Mouse (Mus musculus): Measurements from ENCODE around the gene Asic5.

The Asic5 gene

GRCm38 (mm10) chr3:82014148-82014703 is 32.1 kb downstream of the Asic5 start:
- DNase-seq (ENCODE audit: low spot score in 2 of 2) = no peak

GRCm38 (mm10) chr3:82022421-82022920 is 40.4 kb downstream of the Asic5 start:
- DNase-seq (ENCODE audit: low spot score in 2 of 2) = no peak

DNA sequence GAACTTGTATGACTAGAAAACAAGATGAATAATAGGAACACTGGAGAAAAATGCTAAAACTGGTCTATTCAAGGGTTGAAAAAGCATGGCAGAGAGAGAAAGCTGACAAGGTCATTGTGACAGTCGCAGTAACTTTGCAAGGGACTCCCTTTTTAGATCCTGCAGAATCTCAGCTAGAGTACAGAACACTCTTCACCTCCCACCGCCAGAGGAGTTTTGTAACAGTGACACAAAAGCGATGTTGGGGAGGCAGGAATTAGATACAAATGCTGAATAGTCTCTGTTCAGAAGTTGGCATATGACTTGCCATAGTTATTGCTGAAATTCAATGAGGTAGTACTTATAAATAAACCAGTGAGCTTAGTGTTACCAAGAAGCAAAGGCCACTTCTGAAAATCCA is 41.0 kb downstream of the Asic5 start:
- DNase-seq (ENCODE audit: low spot score in 2 of 2) = no peak

DNA sequence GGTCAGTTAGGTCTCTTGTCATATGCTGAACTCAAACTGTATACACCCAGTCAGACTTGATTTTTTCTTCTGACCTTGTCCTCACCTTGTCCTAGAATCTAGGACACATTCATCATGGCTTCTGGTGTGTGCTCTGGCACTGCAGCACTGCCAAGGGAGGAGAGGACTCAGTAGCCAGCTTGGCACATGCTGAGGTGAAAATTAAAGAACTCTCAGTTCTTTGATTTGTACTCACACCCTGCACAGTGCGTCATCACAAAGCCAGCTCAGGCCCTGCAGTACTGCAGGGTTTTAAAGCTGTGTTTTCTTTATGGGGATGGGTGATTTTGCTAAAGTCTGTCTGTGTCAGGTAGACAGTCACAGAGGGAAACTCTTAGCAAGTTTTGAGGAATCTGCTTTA is 45.2 kb downstream of the Asic5 start:
- DNase-seq (ENCODE audit: low spot score in 2 of 2) = no peak

- DNase-seq (ENCODE audit: low spot score in 2 of 2) = peak in 1 of 2 experiments; percentile 32
Measured at GRCm38 (mm10) chr3:82029229-82029628, 47.1 kb downstream of the Asic5 start.

DNA sequence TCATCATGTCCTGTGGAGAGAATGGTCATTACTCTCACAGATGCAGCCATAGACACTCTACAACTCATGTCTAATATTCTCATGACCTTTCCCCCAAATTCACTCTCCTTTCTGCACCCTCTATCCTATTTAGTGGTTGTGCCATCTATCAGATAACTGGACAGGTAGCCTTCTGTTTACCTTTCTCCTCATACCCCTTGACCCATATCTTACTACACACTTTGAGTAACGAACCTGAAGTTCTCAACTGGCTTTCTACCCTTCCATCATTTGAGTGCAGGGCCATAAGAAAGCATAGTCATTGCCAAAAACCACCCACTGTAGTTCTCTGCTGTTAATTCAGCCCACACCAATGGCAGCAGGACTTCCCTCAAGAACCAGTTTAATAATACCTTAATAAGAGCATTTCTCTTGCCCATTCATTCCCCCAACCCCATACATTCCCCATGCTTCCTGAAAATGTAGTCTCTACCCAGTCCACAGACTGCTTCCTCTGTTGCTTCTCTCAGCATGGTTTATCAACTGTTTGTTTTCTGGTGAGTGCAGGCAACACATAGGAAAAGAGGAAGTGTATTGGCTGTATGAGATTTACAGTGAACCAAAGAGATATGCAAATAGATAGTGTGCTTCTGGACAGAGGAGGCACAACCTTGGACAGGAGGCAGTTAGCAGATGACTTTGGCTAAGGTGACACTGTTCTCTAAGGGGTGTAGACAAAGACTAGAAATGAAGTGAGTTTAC is 48.1 kb downstream of the Asic5 start:
- DNase-seq (ENCODE audit: low spot score in 2 of 2) = no peak

- no peak for DNase-seq (ENCODE audit: low spot score in 2 of 2)
Measured at GRCm38 (mm10) chr3:82036262-82037044, 54.4 kb downstream of the Asic5 start.

GRCm38 (mm10) chr3:82043676-82044075 is 61.6 kb downstream of the Asic5 start:
- DNase-seq (ENCODE audit: low spot score in 2 of 2) = no peak

GRCm38 (mm10) chr3:82044902-82045301 is 62.8 kb downstream of the Asic5 start:
- no peak for DNase-seq (ENCODE audit: low spot score in 2 of 2)

DNA sequence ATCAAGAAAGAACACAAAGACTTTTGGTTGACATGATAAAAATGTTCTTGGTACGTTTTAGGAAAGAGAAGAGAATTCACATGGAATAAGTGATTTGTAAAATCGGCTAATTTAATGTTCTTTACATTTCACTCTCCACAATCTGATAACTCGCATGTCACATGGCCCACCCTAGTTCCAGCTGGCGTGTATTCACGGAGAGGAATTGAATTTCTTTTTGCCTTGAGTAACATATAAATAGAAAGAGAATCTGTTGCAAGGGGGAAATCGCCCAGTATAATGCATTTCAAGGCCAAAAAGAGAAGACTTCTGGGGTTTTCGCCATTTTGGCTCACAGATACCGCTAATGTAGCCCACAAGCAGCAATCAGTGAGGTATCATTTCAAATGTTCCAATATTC is 64.0 kb downstream of the Asic5 start:
- no peak for DNase-seq (ENCODE audit: low spot score in 2 of 2)

DNA sequence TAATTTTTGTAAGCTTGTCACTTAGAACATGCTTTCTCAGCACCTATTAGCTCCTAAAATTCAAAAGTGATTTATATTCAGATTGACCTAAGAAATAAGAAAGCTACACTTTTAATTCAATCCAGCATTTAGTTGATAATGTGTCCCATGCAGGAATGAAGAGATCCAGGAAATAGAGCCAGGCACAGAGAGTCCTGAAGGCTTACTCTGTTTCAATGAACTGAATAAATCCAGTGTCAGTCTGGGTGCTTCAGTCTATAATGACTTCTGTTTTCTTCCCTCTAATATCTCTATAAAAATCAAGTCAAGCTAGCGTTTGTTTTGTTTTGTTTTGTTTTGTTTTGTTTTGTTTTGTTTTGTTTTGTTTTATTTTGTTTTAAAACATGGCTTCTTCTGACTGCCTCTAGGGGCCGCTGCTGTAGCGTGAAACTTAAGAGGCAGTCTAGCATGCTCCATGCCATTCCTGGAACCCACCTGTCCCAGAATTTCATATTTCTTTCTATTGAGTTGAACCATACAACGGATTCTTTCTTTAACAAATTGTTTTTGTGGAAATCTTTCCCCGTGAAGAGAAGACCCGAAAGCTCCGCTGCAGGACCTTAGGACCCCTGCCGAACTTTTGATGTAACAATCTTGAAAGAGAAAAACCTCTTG is 65.1 kb downstream of the Asic5 start:
- DNase-seq (ENCODE audit: low spot score in 2 of 2) = peak in 1 of 2 experiments; percentile 14

- no peak for DNase-seq (ENCODE audit: low spot score in 2 of 2)
Measured at GRCm38 (mm10) chr3:82048078-82048477, 66.0 kb downstream of the Asic5 start.

- no peak for DNase-seq (ENCODE audit: low spot score in 2 of 2)
Measured at GRCm38 (mm10) chr3:82048681-82049080, 66.6 kb downstream of the Asic5 start.

GRCm38 (mm10) chr3:82051468-82051867 is 69.4 kb downstream of the Asic5 start:
- no peak for DNase-seq (ENCODE audit: low spot score in 2 of 2)

DNA sequence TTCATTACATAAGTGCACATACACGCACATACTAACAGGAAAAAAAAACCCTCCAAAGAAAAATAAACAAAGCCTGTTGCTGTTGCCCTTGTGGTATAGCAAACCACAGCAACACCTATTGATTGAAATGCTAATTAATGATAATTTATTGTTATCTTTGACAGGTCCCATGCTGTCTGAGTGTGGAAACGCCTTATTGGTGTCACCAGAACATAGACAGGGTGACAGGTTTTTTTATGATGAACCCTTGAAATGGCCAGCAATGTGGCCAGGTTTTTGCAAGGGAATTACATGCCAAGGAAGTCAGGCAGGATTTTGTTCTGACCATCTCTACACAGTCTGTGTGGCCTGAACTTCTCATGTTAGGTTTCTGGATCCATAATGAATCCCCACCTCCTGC is 69.9 kb downstream of the Asic5 start:
- DNase-seq (ENCODE audit: low spot score in 2 of 2) = no peak

DNA sequence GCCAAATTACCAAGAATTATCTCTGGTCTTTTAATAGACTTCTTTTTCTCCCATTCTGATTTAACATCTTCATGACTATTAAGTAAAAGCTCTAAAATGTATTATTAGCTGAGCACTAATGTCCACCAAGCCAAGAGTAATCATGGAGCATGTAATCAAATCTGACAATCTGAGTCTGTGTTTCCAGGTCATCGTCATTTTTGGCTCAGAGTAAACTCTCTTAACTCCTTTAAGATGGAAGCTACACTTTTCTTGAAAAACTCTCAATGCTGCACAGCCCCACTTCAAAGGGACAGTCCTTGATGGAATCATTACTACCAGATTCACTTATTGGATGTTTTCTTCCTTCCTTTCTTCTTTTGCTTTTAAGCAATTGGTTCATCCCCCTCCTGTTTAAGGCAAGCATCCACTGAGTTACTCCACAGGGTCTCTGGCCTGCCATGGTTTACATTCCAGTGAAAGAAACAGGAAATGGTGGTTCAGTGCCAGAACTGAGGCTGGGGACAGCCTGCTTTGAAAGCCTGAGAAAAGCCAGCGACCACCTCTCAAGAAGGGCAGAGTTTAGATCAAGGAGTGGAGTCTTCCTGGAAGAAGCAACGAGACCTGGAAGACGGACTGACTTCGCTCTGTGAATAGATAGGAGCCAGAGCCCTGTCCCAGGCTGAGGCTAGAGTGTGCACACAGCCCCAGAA is 72.3 kb downstream of the Asic5 start:
- no peak for DNase-seq (ENCODE audit: low spot score in 2 of 2)

- DNase-seq (ENCODE audit: low spot score in 2 of 2) = no peak
Measured at GRCm38 (mm10) chr3:82057201-82057600, 75.1 kb downstream of the Asic5 start.

- DNase-seq (ENCODE audit: low spot score in 2 of 2) = no peak
Measured at GRCm38 (mm10) chr3:82061402-82062180, 79.5 kb downstream of the Asic5 start.

DNA sequence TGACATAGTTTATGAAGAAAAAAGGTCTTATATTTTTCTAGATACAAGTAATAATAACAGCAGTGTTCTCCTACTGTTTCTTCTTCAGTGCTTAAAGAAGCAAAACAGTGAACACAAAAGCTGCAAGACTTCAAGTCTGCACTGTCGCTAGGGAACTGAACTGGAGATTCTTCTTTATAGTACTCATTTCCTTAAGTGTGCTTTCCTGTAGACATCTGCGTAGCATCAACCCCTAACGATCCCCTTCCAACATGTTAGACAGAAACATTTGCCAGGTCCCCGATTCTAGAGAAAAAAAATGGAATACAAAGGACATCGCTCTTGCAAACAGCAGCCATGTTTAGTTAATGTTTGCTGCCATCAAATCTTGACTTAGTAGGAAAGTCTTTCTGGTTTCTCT is 85.7 kb downstream of the Asic5 start:
- DNase-seq (ENCODE audit: low spot score in 2 of 2) = no peak

All from thymus, postnatal 10 days (tissue).